Mouse (Mus musculus): ENCODE data around the gene Tnf. TPM values are rescaled to one million over a fixed set of nuclear protein-coding genes. Genes with fewer than 3 reads are reported as not detected.

Tnf gene
- polyA plus RNA-seq, 1 experiment from 2014 or later, result 0.74 TPM

GRCm38 (mm10) chr17:35197126-35197525, 4.7 kb downstream of the Tnf start:
- H3K27me3 ChIP-seq (replicated peaks; ENCODE audit: control insufficient read depth, insufficient read depth, low read length), result peaks cover 37% of the 10 kb centered on the region
- ATAC-seq (ENCODE audit: low read depth) (no peak), DNase-seq (ENCODE audit: low spot score) (no peak)
- 44% methylated on average over 4 of the region's 6 CpGs for WGBS
- H3K36me3 ChIP-seq (ENCODE audit: control insufficient read depth, insufficient read depth, low read length), result no peaks in the 10 kb centered on the region
- peaks cover 11% of the 10 kb centered on the region; the same call in 1 of the 2 replicates for H3K4me1 ChIP-seq (ENCODE audit: control insufficient read depth, insufficient read depth, low read length)
- no peak overlapping the region for H3K4me3 ChIP-seq (ENCODE audit: low read depth, low read length)
- H3K4me2 ChIP-seq (ENCODE audit: low read depth, low read length), result no peak overlapping the region
- no peaks in the 10 kb centered on the region for H3K9me3 ChIP-seq (ENCODE audit: control insufficient read depth, low read length)
- no peak overlapping the region for H3K27ac ChIP-seq (replicated peaks; ENCODE audit: low read depth, low read length)
- H3K9ac ChIP-seq (ENCODE audit: low read depth, low read length), result no peak overlapping the region

GRCm38 (mm10) chr17:35196321-35196641, 5.5 kb downstream of the Tnf start:
- no peaks in the 10 kb centered on the region for H3K36me3 ChIP-seq (ENCODE audit: control insufficient read depth, insufficient read depth, low read length)
- no peaks in the 10 kb centered on the region for H3K9me3 ChIP-seq (ENCODE audit: control insufficient read depth, low read length)
- peak overlapping the region; percentile 46 for H3K4me3 ChIP-seq (ENCODE audit: low read depth, low read length)
- peak overlapping the region; percentile 60; the same call in 1 of the 2 replicates for H3K9ac ChIP-seq (ENCODE audit: low read depth, low read length)
- no peak overlapping the region for H3K27ac ChIP-seq (replicated peaks; ENCODE audit: low read depth, low read length)
- H3K27me3 ChIP-seq (replicated peaks; ENCODE audit: control insufficient read depth, insufficient read depth, low read length), result peaks cover 37% of the 10 kb centered on the region
- 29% methylated on average over 9 of the region's 9 CpGs for WGBS
- no peak for DNase-seq (ENCODE audit: low spot score)
- peaks cover 11% of the 10 kb centered on the region; the same call in 1 of the 2 replicates for H3K4me1 ChIP-seq (ENCODE audit: control insufficient read depth, insufficient read depth, low read length)
- no peak for ATAC-seq (ENCODE audit: low read depth)
- peak overlapping the region; percentile 83 for H3K4me2 ChIP-seq (ENCODE audit: low read depth, low read length)

- H3K27me3 ChIP-seq (replicated peaks; ENCODE audit: control insufficient read depth, insufficient read depth, low read length), result peaks cover 37% of the 10 kb centered on the region
- DNase-seq (ENCODE audit: low spot score) (peak; percentile 77), ATAC-seq (ENCODE audit: low read depth) (peak; percentile 92)
- WGBS, result 1% methylated on average over 50 of the region's 66 CpGs
- no peaks in the 10 kb centered on the region for H3K36me3 ChIP-seq (ENCODE audit: control insufficient read depth, insufficient read depth, low read length)
- H3K4me1 ChIP-seq (ENCODE audit: control insufficient read depth, insufficient read depth, low read length), result peaks cover 11% of the 10 kb centered on the region; the same call in 1 of the 2 replicates
- peak overlapping the region; percentile 60 for H3K9ac ChIP-seq (ENCODE audit: low read depth, low read length)
- H3K4me3 ChIP-seq (ENCODE audit: low read depth, low read length), result peak overlapping the region; percentile 46
- H3K27ac ChIP-seq (replicated peaks; ENCODE audit: low read depth, low read length), result no peak overlapping the region
- H3K9me3 ChIP-seq (ENCODE audit: control insufficient read depth, low read length), result no peaks in the 10 kb centered on the region
- H3K4me2 ChIP-seq (ENCODE audit: low read depth, low read length), result peak overlapping the region; percentile 83
Observed at GRCm38 (mm10) chr17:35195631-35196320, 6.0 kb downstream of the Tnf start.

GRCm38 (mm10) chr17:35194844-35195630, 6.8 kb downstream of the Tnf start:
- Histone ChIP-seq H3K9ac (ENCODE audit: low read depth, low read length) (peak overlapping the region; percentile 60), H3K4me2 (ENCODE audit: low read depth, low read length) (peak overlapping the region; percentile 83), H3K9me3 (ENCODE audit: control insufficient read depth, low read length) (no peaks in the 10 kb centered on the region), H3K27me3 (replicated peaks; ENCODE audit: control insufficient read depth, insufficient read depth, low read length) (peaks cover 37% of the 10 kb centered on the region), H3K36me3 (ENCODE audit: control insufficient read depth, insufficient read depth, low read length) (no peaks in the 10 kb centered on the region), H3K4me3 (ENCODE audit: low read depth, low read length) (peak overlapping the region; percentile 46), H3K27ac (replicated peaks; ENCODE audit: low read depth, low read length) (no peak overlapping the region), H3K4me1 (ENCODE audit: control insufficient read depth, insufficient read depth, low read length) (peaks cover 11% of the 10 kb centered on the region; the same call in 1 of the 2 replicates)
- ATAC-seq (ENCODE audit: low read depth), result 0 out of 2 replicates have a peak, but pooled peaks have one; percentile 31
- WGBS, result 43% methylated on average over 18 of the region's 19 CpGs
- DNase-seq (ENCODE audit: low spot score), result no peak

- WGBS, result 57% methylated on average over 28 of the region's 28 CpGs
- H3K27me3 ChIP-seq (replicated peaks; ENCODE audit: control insufficient read depth, insufficient read depth, low read length), result peaks cover 35% of the 10 kb centered on the region
- no peak within 1 kb of the TSS for H3K27ac ChIP-seq (replicated peaks; ENCODE audit: low read depth, low read length)
- ATAC-seq (ENCODE audit: low read depth), result no peak
- H3K4me3 ChIP-seq (ENCODE audit: low read depth, low read length), result peak within 1 kb of the TSS; percentile 46
- H3K4me1 ChIP-seq (ENCODE audit: control insufficient read depth, insufficient read depth, low read length), result peaks cover 11% of the 10 kb centered on the region; the same call in 1 of the 2 replicates
- H3K9me3 ChIP-seq (ENCODE audit: control insufficient read depth, low read length), result no peaks in the 10 kb centered on the region
- no peak for DNase-seq (ENCODE audit: low spot score)
- H3K4me2 ChIP-seq (ENCODE audit: low read depth, low read length), result peak within 1 kb of the TSS; percentile 83
- peak within 1 kb of the TSS; percentile 60 for H3K9ac ChIP-seq (ENCODE audit: low read depth, low read length)
- no peaks in the 10 kb centered on the region for H3K36me3 ChIP-seq (ENCODE audit: control insufficient read depth, insufficient read depth, low read length)
Observed at GRCm38 (mm10) chr17:35193881-35194843, 7.6 kb downstream of the Tnf start, which contains the start of gene Ltb. Gene Ltb, plus strand, starts transcription at chr17:35194439.

- H3K9me3 ChIP-seq (ENCODE audit: control insufficient read depth, low read length), result no peaks in the 10 kb centered on the region
- H3K36me3 ChIP-seq (ENCODE audit: control insufficient read depth, insufficient read depth, low read length), result no peaks in the 10 kb centered on the region
- H3K4me2 ChIP-seq (ENCODE audit: low read depth, low read length), result no peak overlapping the region
- ATAC-seq (ENCODE audit: low read depth) (no peak), DNase-seq (ENCODE audit: low spot score) (no peak)
- peaks cover 30% of the 10 kb centered on the region for H3K27me3 ChIP-seq (replicated peaks; ENCODE audit: control insufficient read depth, insufficient read depth, low read length)
- 77% methylated on average over 5 of the region's 5 CpGs for WGBS
- no peak overlapping the region for H3K9ac ChIP-seq (ENCODE audit: low read depth, low read length)
- H3K4me1 ChIP-seq (ENCODE audit: control insufficient read depth, insufficient read depth, low read length), result peaks cover 11% of the 10 kb centered on the region; the same call in 1 of the 2 replicates
- no peak overlapping the region for H3K4me3 ChIP-seq (ENCODE audit: low read depth, low read length)
- H3K27ac ChIP-seq (replicated peaks; ENCODE audit: low read depth, low read length), result no peak overlapping the region
Observed at GRCm38 (mm10) chr17:35192924-35193323, 8.9 kb downstream of the Tnf start.

- Histone ChIP-seq H3K4me1 (ENCODE audit: control insufficient read depth, insufficient read depth, low read length) (peaks cover 11% of the 10 kb centered on the region; the same call in 1 of the 2 replicates), H3K27me3 (replicated peaks; ENCODE audit: control insufficient read depth, insufficient read depth, low read length) (peaks cover 26% of the 10 kb centered on the region), H3K4me2 (ENCODE audit: low read depth, low read length) (no peak overlapping the region), H3K4me3 (ENCODE audit: low read depth, low read length) (no peak overlapping the region), H3K36me3 (ENCODE audit: control insufficient read depth, insufficient read depth, low read length) (no peaks in the 10 kb centered on the region), H3K27ac (replicated peaks; ENCODE audit: low read depth, low read length) (no peak overlapping the region), H3K9ac (ENCODE audit: low read depth, low read length) (no peak overlapping the region), H3K9me3 (ENCODE audit: control insufficient read depth, low read length) (no peaks in the 10 kb centered on the region)
- ATAC-seq (ENCODE audit: low read depth), result no peak
- DNase-seq (ENCODE audit: low spot score), result no peak
- WGBS, result 63% methylated on average over 2 of the region's 2 CpGs
Observed at GRCm38 (mm10) chr17:35191723-35192122, 10.1 kb downstream of the Tnf start.

- Histone ChIP-seq H3K27me3 (replicated peaks; ENCODE audit: control insufficient read depth, insufficient read depth, low read length) (peaks cover 10% of the 10 kb centered on the region), H3K27ac (replicated peaks; ENCODE audit: low read depth, low read length) (no peak overlapping the region), H3K4me2 (ENCODE audit: low read depth, low read length) (no peak overlapping the region), H3K9me3 (ENCODE audit: control insufficient read depth, low read length) (no peaks in the 10 kb centered on the region), H3K9ac (ENCODE audit: low read depth, low read length) (no peak overlapping the region), H3K36me3 (ENCODE audit: control insufficient read depth, insufficient read depth, low read length) (no peaks in the 10 kb centered on the region), H3K4me1 (ENCODE audit: control insufficient read depth, insufficient read depth, low read length) (peaks cover 9% of the 10 kb centered on the region; the same call in 1 of the 2 replicates), H3K4me3 (ENCODE audit: low read depth, low read length) (no peak overlapping the region)
- 63% methylated on average over 4 of the region's 4 CpGs for WGBS
- DNase-seq (ENCODE audit: low spot score), result no peak
- ATAC-seq (ENCODE audit: low read depth), result no peak
Observed at GRCm38 (mm10) chr17:35190096-35190495, 11.7 kb downstream of the Tnf start.
